Mouse (Mus musculus): Measurements from ENCODE around the gene D130043K22Rik. TPM values are rescaled to one million over a fixed set of nuclear protein-coding genes. Genes with fewer than 3 reads are reported as not detected.
A peak's percentile ranks its signal among the peaks of the same experiment; 100 is the strongest.

The D130043K22Rik gene
- total RNA-seq, 2 experiments from 2014 or later = not detected

DNA sequence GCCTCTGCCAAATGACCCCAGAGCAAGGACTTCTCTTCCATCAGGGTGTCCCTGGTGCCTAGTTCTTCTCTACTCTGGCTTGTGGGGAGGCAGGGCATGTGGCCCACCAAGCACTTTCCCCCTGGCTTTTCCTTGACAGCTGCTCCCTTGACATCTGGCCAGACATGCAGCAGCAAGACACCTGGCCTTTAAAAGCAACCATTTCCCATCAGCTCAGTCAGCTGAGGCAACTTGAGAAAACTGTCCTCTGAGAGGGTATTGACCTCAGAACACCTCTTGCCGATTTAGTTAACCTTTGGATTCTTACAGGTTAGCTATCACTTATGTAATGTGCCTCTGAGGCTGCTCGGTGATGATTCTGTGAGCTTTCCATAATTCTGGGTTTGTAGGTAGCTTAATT is 48.9 kb downstream of the D130043K22Rik start:
- no peak for DNase-seq

DNA sequence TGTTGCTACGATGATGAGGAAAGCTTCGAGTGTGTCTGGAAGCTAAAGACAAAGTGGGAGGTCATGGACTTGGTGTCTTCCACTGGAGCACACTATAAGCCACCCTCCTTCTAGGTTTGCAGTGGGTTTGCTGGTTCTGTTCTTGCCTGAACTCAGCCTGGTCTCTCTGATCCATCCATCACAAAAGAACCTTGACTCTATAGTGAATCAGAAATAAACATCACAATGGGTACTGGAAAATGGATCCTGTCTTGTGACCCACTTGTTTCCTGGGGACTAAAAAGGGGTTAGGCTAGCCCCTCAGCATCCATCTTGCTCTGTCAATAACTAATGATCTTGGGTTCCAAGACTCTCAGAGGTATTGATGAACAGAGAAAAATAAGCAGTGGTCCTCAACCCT is 57.0 kb downstream of the D130043K22Rik start:
- DNase-seq = no peak

DNA sequence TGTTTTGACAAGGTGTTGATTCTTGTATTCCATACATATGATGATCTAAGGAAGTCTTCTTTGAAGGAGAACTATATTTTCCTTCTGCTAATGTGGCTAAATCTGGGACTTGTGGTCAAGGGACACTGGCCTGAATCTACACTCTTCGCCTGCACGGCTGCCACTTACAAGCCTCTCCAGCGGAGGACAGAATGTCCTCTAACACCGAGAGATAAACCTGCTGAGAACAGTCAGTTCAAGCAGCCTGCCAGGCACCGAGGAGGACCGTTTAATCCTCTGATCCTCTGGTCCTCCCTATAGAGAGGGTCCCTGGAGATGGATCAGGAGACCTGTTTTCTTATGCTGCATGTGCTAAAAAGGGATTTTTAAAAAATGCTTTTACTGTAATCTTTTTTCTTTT is 58.5 kb downstream of the D130043K22Rik start:
- no peak for DNase-seq

DNA sequence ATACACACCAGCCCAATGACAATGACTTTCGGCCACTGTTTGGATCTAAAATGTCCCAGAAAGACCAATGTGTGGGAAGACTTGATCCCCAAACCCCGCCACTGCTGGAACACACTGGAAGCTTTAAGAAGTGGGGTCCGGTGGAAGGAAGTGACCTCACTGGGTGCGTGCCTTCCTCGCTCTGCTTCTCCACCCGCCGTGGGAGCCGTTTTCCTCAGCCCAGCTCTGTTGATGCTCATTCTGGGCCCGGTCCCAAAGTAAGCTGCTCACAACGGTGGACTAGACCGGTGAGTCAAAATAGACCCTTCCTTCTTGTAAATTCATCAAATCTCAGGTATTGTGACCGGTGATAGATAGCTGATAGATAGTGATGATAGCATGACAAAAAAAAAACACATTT is 60.5 kb downstream of the D130043K22Rik start:
- no peak for DNase-seq

DNA sequence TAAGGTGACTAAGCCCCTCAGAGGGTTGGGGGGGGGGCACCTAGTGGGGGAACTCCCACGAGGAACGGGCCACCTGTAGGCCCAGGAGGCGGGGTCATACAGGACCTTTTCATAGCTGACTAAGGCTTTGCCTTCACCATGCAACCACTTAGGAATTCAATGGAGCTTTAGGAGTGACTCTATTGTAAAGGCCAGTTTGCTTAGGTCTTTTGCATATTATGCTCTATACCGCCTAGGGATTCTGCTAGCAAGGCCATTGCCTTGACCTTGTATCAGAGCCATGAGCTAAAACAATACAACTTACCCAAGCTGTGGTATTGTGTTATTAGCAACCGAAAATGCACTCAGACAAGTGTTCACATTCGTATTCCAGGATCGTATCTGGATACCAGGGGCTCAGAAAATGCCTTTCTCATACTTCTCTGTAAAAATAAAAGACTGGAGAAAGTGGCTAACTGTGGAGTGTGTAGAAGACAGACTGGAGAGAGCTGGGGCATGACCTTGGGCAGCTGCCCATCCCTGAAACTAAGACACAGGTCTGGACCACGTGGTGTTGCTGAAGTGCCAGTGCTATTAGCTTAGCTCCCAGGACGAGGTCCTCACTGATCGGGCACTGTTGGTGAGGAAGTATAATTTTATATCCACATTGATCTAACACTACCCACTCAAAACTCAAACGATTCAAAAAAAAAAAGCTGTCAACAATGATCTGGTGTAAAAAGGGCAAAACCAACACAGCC is 62.1 kb downstream of the D130043K22Rik start:
- DNase-seq = no peak

DNA sequence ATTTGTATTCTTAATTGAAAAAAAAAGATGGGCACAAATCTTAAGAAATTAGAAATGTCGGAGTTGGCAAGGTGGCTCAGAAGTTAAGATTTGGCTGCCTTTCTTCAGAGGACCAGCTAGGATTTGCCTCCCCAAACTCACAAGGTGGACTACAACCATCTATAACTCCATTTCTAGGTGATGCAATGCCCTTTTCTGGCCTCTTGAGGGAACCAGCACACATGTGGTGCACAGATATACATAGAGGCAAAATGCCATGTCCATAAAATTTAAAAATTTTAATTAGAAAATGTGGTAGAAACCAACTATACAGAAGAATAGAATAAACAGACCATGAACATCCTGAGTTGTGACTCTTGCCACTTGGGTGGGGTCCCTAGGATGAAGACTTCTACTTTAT is 64.2 kb downstream of the D130043K22Rik start:
- DNase-seq = no peak

DNA sequence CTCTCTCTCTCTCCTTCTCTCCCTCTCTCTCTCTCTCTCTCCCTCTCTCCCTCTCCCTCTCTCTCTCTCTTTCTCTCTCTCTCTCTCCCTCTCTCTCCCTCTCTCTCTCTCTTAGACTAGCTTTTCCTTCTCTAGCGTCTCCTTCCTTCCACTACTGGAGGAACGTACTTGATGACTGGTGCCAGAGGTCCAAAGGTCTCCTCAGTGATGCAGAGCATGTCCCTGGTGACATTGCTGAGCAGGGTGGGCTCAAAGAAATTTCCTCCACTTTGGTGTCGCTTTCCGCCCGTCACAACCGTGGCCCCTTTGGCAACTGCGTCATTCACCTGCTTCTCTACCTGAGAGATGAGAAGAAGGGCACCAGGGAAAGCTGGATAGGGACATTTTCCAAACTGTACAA is 68.6 kb downstream of the D130043K22Rik start:
- DNase-seq = no peak

DNA sequence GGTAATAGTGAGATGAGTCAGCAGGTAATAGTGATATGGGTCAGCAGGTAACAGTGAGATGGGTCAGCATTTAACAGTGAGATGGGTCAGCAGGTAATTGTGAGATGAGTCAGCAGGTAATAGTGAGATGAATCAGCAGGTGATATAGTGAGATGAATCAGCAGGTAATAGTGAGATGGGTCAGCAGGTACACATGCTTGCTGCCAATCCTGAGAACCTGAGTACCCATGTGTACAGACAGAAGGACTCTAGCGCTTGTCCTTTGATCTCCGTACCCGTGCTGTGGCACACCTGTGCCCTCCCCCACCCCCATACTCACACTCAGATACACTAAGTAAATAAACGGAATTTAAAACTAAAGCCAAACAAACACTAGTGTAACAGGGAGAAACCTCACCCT is 70.0 kb downstream of the D130043K22Rik start:
- DNase-seq = no peak

DNA sequence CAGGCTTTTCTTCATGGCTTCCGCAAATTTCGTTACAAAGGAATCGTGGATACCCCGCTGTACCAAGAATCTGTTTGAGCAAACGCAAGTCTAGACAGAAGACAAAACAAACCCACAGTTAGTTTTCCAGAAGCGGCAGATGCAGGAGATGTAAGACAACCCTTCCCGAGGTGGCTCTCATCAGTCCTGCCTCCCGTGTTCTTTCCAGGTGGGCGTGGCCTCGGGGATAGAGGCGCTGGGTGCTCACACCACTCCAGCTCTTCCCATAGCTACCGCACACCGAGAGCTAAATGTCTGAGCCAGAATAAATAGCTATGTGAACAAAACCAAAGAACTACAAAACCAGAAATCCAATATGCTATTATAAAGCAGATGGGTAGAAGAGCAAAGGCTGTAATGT is 70.9 kb downstream of the D130043K22Rik start:
- no peak for DNase-seq

DNA sequence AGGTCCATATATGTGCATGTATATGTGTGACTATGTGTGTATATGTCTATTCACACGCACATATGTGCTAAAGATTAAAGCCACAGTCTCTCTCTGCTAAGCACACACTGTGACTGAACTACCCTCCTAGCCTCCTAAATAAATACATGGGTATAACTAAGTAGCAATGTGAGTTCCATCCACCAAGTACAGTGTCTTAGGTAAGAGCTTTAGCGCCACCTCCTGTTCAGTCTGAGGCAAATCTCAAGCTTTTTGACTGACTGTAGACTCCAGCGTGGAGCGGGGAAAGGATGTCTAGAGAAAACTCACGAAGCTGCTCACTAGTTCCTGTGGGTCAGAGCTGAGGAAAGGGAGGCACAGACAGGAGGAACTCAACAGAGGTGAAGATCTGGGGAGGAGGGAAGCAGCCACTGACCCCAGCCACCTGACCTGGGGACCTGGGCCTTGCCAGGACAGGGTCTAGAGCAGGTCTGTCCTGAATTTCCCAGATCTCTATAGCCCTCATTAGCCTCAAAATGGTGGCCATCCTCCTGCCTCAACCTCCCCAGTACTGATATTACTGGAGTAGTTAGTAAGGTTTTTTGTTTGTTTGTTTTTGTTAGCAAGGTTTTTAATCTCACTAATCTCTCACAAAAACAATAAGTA is 75.5 kb downstream of the D130043K22Rik start:
- no peak for DNase-seq

DNA sequence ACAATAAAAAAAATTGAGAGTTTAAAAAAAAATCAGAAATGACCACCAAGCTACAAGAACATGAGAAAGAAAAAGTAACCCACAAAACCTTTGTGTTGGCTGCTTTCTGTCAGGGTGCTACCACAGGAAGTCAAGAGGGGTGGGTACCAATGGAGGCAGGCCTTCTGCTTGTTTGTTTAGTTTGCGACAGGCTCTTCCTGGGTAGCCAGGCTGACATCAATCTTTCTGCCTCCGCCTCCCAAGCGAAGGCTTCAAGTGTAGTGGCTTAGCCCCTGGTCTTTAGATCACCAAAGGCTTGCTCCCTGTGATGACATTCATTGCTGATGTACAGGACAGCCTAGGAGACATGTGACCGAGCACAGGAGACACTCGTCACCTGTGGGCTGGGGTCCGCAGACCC is 76.3 kb downstream of the D130043K22Rik start:
- DNase-seq = no peak

DNA sequence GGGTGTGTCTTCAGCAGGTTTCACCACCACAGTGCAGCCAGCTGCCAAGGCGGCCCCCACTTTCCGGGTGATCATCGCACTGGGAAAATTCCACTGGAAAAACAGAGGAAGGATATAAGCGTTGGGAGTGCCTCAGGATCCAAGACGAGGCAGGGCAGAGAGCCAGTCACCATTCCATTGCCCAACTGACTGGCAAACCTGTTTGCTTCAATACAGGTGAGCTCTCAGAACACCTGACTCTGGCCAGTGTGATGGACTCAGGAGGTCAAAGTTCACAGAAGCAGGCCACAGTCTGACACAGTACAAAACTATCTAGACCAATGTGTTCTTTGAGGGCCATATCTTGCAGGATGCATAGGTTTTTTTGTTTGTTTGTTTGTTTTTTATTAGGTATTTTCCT is 79.1 kb downstream of the D130043K22Rik start:
- no peak for DNase-seq

DNA sequence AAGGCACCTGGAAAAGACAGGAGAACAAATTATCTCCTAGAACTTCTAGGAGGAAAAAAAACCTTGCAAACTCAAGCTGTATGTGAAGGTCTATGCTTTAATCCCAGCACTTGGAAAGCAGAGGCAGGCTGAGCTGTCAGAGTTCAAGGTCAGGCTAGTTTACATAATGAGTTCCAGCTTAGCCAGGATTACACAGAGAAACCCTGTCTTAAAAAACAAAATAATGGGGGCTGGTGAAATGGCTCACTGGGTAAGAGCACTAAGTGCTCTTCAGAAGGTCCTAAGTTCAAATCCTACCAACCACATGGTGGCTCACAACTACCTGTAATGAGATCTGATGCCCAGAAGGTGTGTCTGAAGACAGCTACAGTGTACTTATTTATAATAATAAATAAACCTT is 85.7 kb downstream of the D130043K22Rik start:
- DNase-seq = no peak

DNA sequence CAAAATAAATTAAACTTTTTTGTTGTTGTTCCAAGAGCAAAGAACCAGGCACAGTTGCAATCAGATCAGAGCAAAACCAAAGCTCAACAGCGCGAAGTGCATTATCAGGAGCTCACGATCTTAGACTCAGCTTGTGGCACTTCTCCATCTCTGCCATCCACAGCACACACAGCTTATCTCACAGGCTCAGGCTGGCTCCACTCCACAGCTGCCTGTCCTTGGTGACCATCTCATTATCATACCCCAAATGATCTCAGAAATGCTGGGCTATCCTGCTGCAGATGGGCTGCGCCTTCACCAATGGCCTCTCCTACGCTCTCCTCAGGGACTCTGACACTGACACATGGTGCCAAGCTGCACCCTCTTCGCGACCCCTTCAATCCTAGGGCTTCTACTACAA is 88.3 kb downstream of the D130043K22Rik start:
- no peak for DNase-seq

DNA sequence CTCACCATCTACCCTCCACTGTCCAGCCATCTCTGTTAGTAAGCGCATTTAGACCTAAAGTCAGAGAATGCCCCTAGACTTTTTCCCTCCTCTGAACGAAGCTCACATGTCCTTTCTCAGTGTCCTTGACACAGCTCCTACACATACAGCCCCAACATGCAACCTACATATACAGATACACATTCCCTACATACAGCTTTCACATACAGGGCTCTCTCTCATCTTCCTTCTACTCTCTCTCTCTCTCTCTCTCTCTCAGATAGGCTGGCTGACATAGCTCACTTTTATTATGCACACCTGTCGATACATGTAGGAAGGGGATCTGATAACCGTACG is 91.8 kb downstream of the D130043K22Rik start:
- DNase-seq = no peak

DNA sequence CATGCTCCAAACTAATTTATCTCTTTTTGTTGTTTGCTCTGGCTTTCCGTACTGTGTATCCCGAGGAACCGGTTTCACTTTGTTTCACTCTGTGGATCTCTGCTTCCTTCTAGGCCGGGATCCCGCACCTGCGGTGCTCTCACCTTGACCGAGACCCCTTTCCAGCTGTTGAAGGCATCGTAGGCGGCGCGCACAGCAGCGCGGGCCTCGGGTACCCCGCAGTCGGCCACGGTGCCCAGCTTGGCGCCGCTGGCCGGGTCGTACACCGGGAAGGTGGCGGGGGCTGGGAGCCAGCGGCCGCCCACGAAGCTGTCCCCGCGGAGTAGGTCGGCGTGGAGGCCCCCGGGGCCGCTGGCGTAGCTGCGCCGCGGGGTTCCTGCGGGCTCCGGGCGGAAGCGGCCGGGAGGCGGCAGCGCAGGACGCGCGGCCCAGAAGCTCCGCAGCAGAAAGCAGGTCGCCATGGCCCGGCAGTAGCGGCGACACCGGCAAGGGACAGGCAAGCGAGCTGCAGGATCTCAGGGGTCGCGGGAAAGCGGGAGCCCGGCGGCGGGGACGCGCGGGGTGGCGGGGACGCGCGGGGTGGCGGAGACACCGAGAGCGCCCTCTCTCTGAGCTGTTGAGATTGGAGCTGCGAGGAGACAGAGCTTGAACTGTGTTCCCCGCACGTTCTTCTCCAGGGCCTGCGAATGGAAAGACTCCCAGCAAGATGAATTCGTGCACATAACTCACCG is 92.3 kb downstream of the D130043K22Rik start, which contains the start of gene Aldh5a1:
Gene Aldh5a1, minus strand, starts transcription at position 554 of the 731 bp plus-strand sequence.
- DNase-seq = peak; percentile 61

DNA sequence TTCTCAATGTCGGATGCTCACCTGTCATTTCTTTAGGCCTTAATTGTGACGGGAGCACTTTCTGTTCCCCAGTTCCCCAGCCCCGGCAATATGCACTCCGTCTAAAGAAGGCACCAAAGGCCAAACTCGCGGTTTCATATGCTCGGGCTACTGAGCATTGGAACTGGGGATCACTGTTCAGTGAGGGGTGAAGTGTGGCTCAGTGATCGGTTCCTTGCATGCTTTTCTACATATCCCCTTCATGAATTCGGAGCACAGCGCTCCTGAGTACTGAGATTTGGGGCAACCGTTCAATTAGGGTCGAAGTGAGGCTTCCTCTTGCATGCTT is 92.9 kb downstream of the D130043K22Rik start:
- DNase-seq = no peak

DNA sequence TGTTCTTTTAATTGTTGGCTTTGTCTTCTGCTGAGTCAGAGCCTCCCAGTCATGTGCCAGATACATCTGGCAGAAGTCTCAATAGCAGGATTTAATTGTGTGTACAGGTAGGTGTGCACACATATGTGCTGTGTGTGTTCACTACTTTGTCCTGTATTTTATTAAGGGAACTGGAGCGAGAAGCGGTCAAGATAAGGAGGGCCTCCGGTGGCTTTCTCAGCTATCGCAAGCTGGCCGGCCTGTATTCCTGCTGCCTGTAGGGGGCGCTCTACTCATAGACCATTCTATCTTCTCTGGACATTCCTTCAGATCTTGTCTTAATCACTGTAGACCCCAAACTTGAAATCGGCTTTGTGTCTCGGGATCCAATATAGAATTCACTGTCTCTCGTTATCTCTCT is 93.7 kb downstream of the D130043K22Rik start:
- DNase-seq = peak; percentile 26

DNA sequence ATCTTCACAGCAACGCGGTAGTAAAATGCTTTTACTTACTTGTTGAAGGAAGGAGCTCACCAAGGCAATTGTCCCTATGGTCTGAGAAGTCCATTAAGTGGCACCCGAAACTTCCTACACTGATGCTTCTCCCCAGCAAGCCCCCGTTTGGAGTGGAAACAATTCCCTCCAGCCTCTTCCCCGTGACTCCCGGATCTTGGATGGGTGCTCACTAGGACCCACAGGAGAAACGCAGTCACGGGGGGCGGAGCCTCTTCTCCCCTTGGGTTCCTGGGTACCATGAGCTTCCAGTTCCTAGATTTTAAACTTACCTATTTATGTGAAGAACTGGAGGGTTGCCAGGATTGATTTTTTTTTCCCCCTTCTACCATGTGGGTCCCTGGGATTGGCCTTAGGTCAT is 94.5 kb downstream of the D130043K22Rik start:
- DNase-seq = no peak

DNA sequence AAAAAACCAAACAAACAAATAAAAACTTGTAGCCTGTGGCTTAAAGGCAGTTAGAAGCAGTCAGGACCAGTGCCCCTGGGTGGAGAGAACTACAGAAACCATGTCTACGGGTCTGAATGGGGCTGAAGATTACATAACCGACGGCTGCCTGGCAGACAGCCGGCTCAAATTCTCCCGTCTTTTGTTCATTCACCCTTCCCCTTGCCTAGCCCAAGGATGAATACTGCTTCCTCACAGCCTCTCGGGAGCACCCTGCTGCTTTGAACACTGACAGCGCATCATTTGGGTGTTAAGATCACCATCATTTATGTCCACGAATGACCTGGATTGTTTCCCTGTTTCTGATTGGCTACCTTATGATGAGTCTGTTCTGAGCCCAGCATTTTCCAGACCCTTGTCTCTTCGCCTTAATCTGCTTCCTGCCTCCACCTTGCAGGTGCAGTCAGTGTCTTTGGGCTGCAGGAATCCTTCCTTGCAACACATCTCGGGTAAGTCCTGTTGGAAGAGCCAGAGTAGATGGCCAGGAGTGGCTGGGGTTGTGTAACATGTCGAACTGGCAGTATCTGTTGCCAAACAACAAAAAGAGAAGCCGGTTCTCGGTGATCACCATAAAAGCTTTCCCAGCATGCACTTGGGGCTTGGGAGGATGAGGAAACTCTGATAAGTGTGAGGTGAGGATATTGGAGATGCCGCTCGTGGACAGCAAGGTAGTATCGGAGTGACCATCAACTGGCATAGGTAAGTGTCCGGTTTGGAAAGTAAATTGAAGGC is 97.8 kb downstream of the D130043K22Rik start, which contains the start of gene Gpld1:
Gene Gpld1, plus strand, starts transcription at position 641 of the 771 bp plus-strand sequence.
- no peak for DNase-seq

DNA sequence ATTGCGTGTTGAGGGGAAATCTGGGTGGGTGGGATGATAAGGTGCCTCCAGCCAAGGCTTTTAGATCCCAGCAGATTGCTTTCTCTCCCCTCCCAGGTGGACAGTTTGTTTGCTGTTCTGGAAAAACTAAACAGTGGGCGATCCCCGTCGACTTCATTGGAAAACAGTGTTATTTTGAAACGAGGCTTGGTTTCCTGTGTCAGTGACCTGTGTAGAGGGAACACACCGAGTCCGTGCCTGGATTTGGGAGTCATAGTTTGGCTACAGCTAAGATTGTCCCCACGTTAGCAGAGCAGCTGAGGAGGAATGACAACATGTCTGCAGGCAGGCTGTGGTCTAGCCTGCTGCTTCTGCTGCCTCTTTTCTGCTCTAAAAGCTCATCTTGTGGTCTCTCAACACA is 98.4 kb downstream of the D130043K22Rik start:
- no peak for DNase-seq

DNA sequence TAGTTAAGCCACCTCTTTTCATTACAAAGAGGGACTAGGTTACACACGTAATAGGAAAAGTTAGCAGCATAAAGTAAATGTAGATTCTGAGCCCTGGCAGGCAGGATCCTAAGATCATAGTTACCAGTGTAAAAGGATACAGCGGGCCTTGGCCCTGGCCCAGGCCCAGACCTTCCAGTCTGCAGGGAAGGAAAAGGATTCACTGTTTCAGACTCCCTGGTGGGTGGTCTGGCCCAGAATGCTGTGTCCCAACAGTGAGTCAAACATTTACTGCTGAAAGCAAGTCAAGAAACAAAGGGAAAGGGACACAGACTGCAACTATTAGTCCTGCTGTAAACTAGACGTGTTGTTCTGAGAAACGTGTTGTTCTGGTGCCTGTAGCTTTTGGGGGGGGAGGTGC is 100.6 kb downstream of the D130043K22Rik start:
- DNase-seq = no peak

DNA sequence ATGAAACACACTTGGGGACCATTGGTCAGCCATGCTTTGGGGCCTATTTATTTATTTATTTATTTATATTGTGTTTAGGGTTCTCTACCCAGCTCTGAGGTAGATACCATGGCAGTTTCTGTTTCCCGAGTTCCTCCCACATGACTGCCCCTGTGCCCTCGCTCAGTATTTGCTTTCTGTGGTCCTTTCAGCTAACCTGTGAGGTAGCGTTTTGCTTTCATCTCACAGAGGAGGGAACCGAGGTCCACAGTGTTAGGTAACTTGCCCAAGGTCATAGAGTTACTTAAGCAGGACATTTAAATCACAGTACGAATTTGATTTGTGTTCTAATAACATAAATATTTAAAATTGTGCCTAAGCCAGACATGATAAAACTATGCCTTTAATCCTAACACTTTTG is 102.2 kb downstream of the D130043K22Rik start:
- DNase-seq = no peak
